Mouse (Mus musculus): ENCODE measurements around the gene Gm16181. TPM values are rescaled to one million over a fixed set of nuclear protein-coding genes. Genes with fewer than 3 reads are reported as not detected.

The Gm16181 gene
- total RNA-seq, 2 experiments from 2014 or later: 0.76 to 0.88 TPM

DNA sequence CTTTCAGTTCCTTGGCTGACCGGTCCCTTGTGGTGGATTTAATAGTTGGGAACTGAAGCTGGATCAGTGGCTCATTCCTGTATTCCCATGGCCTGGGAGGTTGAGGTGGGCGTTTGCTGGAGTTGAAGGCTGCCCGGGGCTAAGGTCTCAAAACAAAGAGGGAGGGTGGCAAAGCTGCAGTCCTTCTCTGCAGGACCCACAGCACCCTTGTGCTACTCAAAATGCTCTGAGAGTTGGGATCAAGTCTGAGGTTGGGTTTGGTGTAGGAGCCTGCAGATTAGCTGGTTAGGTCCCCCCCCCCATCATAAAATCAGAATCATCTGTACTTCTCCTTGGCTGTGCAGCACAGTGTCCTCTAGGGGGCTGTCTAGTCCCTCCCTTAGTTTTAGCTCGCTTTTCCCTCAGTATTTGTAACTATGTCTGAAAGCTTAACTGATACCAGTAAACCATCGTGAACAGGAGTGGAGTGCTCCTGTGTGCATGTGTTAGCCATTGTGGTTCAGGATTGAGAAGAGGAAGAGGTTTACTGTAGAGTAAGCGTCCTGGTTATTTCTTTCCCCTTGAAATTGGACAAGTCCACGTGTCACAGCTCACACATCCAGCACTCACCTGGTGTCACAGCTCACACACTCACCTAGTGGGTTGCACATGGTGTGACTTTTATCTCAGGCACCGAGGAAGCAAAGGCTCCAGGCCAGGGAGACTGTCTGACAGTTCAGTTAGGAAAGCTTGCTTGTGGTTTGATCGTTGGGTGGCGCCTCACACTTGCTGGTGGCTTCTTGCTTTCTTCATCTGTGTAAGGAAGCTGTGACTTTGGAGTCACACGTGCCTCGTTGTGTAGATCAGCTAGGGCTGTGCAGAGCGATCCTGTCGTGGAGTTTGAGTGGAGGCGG, 25.3 kb downstream of the Gm16181 start:
- peak; percentile 25; the same call in 1 of the 2 replicates for ATAC-seq (ENCODE audit: poor library complexity, severe bottlenecking)

DNA sequence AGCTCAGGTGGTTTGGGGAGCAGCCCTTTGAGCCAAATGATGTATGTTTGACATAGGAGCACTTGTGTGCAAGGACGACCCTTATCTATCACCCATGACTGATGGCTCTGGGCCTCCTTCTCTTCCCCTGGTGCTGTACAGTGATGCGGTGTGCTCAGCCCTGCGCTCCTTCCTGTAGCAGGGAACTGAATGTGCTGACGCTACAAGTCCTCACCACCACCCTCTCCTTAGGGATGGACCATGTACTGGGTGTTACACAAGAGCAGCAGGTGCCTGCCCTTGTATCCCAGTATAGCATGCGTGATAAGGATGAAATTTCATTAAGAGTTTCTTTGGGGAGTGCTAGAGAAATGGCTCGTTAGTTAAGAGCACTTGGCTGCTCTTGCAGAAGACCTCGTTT, 26.5 kb downstream of the Gm16181 start:
- ATAC-seq (ENCODE audit: poor library complexity, severe bottlenecking): no peak

DNA sequence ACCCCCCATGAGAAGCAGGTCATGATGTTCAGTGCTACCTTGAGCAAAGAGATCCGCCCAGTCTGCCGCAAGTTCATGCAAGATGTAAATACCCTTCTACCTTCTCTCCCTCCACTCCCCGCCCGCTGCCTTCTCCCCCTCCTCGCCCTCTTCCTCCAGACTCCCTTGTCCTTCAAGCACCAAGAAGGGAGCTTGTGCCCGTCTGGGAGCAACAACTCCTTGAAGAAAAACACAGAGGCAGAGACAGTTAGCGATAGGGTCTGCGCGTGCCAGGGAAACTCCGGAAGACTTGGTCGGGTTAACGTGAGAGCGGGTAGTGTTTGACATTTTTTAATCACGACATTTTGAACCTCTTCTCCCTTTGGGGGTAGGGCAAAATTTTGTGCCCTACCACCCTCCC, 28.4 kb downstream of the Gm16181 start:
- ATAC-seq (ENCODE audit: poor library complexity, severe bottlenecking): no peak

DNA sequence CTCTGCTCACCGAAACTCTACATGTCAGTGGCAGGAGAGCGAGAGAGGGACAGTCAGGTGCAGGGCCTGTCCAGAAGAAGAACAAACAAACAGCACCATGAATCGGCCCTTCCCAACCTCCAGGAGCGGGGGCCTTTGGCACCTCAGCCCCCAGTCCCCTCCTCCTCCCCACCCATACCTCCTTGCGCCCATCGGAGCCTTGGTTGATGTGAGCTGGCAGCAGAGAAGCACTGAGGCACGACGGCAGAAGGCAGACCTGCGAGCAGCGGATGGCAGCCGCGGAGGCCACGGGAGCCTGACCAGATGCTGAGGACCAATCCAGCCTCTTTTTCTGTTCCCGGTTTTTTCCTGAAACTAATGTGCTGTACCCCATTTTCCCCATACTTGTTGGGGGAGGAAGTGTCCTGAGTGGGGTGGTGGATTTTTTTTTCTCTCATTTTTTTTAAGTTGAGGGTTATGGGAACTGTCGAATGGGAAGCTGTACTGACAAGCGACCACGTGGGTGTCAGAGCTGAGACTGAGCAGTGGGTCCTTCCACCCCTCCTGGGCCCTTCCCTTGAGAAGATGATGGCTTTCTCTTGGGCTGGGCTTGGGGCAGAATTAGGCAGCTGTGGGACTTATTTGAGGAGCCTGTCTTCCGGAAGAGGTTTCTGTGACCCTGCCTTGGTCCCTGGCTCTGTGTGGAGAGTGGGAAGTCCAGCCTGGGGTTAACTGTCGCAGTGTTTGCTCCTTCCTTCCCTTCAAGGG, 29.0 kb downstream of the Gm16181 start:
- ATAC-seq (ENCODE audit: poor library complexity, severe bottlenecking): no peak

DNA sequence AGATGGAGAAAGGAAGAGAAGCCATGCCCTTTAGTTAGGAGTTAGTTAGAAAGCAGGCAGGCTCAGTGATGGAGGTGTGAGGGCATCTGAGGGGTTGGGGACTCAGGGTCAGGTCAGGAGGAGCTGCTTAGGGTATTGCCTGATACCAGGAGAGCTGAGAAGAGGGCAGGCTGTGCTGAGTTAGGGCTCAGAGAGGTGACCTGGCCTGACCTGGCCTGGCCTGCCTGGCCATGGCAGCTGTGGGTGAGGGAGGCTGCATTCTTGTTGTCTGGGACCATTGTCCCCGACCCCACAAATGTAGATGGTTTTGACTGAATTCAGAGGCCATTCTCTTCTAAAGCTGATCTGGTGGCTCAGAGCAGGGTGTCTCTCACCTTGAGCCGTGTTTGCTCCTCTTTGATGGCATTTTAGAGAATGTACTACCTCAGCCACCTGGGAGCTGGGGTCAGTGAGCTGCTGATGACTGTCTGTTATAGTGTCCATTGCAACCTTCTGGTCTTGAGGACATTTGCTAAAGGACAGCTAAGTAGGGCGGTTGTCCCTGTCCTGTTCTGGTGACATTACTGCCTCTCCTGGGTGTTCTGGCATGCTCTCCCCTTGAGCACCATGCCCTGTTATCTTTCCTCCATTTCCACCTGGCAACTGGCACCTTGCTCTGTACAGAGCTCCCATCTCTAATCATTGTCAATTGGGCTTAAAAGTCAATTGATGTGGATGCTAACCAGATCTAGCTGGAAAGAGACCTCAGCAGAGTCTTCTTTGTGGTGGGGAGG, 29.9 kb downstream of the Gm16181 start:
- no peak for ATAC-seq (ENCODE audit: poor library complexity, severe bottlenecking)

DNA sequence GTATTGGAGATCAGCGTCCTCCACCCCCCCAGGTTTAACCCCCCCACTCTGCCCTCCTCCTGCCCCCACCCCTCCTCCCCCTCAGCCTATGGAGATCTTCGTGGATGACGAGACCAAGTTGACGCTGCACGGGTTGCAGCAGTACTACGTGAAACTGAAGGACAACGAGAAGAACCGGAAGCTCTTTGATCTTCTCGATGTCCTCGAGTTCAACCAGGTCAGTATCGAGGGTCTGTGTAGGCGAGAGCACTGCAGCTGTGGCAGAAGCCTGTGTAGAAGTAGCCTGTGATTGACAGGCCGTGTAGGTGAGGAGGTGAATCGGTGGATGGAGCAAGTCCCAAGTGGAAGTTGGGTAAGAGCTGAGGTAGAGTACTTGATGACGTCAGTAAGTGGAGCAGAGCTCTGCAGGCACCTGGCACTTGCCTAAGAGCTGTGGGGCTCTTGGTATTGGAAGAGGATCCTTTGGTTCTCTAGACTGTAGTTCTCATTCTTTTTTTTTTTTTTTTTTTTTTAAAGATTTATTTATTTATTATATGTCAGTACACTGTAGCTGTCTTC, 30.6 kb downstream of the Gm16181 start:
- ATAC-seq (ENCODE audit: poor library complexity, severe bottlenecking): peak; percentile 98

DNA sequence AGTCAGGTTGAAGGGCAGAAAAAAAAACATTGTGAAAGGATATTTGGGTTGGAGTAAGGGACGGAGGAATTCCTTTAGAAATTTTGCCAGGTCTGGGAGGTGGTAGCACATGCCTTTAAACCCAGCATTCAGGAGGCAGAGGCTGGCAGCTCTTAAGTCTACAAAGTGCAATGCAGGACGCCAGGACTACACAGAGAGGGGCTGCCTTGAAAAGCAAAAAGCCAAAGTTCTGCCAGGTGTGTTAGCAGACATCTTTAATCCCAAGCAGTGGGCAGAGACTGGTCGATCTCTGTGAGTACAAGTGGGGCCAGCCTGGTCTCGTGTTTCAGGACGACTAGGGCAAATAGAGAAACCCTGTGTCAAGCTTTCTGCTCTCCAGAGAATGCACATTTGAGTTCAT, 31.3 kb downstream of the Gm16181 start:
- ATAC-seq (ENCODE audit: poor library complexity, severe bottlenecking): no peak

DNA sequence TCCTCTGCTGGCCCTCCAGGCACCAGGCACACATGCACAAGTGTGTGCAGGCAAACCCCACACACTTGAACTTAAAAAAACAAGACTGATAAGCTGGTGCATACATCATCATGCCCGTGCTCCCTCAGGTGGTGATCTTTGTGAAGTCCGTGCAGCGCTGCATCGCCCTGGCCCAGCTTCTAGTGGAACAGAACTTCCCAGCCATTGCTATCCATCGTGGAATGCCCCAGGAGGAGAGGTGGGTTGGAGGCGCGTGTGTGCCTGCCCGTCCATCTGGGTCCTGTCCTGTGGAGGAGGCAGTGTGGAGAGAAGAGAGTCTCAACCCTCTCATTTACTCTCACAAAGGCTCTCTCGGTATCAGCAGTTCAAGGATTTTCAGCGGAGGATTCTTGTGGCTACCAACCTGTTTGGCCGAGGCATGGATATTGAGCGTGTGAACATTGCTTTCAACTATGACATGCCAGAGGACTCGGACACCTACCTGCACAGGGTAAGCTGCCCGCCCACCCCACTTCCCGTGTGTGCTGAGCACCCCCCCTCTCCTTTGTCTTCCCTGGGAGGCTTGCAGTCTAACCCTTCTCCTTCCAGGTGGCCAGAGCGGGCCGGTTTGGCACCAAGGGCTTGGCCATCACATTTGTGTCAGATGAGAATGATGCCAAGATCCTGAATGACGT, 32.1 kb downstream of the Gm16181 start:
- ATAC-seq (ENCODE audit: poor library complexity, severe bottlenecking): no peak

DNA sequence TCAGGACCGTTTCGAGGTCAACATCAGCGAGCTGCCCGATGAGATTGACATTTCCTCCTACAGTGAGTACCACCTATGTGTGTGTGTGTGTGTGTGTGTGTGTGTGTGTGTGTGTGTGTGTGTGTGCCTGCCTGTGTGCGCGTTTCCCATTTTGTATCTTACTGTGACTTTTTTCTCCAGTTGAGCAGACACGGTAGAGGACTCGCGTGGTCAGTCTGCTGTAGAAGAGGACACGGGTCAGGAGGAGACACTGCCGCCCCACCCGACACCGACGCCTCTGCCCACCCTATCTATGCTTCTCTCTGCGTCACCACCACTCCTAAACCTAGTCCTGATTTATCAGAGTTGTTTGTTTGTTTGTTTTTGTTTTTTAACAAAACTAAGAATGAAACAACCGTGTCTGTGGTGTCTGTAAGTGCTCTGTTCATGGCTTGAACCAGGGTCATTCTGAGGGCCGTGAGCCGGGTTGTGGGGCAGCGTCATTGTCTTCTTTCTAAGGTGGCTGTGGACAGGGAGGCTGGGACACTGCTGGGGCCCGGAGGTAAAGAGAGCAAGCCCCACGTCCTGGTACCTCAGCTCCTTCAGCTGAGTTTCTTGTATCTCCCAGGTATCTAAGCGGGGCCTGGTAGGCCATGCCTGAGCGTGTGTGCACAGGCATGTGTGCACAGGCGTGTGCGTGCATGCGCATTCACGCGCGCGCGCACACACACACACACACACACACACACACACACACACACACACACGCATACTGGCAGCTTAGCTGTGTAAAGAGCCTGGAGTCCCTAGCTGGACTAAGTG, 32.9 kb downstream of the Gm16181 start:
- no peak for ATAC-seq (ENCODE audit: poor library complexity, severe bottlenecking)

DNA sequence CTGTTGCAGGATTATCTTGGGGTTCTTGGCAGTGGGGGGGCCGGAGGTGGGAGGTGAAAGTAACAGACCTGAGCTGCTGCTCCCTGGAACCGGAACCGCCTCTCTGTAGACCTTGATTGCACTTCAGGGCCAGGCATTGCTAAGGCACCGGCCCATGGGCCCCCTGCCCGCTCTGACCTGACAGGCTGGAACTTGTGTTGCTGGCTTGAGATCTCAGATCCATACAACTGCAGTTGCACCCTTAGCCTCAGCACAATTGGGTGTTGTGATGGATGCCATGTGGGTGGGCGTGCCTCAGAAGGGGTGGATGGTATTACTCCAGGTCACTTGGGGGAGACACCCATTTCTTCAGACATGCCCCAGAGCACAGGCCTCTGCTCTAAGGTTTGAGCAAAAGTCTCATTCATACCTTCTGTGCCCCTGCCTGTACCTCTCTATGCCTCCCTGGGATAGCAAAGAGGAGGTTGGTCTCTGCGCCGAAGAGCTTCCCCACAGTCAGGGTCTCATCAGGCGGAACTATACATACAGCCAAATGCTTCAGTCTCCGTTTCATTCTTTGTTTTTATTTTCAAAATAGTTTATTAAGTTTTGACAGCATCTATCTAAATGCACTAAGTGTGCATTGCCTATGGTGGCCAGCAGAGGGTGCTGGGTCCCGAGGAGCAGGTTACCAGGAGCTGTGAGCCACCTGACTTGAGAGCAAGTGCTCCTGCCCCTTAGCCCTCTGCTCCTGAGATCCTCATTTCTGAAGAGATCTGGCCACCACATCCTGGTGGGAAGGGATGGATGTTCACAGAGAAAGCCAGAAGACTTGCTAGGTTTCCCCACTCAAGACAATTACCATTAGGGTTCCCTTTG, 33.8 kb downstream of the Gm16181 start:
- peak; percentile 43 for ATAC-seq (ENCODE audit: poor library complexity, severe bottlenecking)

DNA sequence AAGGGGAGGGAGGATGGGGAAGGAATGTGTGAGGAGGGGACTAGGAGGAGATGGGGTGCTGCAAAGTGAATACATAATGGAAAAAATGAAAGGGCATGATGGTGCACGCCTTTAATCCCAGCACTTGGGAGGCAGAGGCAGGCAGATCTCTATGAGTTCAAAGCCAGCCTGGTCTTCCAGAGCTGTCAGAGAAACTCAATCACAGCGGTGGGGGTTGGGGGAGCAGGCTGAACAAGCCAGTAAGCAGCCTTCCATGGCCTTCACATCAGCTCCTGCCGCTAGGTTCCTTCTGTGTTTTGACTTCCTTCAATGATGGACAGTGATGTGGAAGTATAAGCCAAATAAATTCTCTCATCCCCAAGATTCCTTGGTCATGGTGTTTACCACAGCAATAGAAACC, 34.7 kb downstream of the Gm16181 start:
- no peak for ATAC-seq (ENCODE audit: poor library complexity, severe bottlenecking)

DNA sequence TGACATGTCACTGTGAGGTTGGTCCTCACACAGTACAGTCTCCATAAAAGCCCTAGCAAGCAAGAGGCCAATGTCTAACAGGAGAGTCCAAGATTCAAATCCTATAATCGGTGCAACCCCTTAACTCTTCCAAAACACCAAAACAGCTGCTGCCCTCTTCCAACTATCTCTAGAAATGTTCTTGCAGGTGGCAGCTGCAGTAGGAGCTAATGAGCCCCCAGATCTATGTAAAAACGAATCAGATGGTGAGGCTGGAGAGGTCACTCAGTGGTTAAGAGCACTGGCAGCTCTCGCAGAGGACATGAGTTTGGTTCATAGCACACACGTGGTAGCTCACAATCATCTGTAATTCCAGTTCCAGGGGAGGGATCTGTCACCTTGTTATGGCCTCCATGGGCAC, 35.1 kb downstream of the Gm16181 start:
- ATAC-seq (ENCODE audit: poor library complexity, severe bottlenecking): no peak

DNA sequence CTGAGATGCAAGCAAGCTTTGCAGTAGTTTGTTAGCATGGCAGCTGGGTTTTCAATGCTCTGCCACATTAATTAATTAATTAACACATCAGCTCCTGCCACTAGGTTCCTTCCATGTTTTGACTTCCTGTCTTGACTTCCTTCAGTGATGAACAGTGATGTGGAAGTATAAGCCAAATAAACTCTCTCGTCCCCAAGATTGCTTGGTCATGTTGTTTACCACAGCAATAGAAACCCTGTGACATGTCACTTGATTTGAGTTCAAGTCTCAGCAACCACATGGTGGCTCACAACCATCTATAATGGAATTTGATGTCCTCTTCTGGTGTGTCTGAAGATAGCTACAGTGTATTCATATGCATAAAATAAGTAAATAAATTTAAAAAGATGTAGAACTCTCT, 36.7 kb downstream of the Gm16181 start:
- ATAC-seq (ENCODE audit: poor library complexity, severe bottlenecking): peak; percentile 19; the same call in 1 of the 2 replicates

DNA sequence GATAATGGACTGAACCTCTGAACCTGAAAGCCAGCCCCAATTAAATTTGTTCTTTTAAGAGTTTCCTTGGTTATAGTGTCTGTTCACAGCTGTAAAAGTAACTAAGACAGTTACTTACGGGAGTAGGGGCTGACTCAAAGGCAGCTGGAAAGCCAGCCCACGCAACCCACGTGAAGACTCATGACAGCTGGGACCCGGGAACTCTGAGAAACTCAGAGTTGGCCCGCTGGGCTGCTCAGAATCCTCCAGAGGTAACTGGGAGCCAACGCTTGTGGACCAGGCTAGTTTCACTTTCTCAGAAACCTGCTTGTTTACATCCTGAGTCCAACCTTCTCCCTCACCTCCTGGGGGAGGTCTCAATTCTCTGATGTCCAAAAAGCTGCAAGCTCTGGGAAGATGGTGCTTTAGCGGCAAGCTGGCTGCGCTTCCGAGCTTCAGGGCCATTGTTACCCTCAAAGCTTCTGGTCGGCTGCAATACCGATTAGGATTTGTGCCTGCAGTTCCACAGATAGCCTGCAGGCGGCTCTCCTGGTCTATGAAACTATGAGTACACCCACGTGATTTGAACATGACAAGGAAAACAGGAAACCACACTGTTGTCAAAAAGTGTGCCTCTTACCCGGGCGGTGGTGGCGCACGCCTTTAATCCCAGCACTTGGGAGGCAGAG, 37.3 kb downstream of the Gm16181 start:
- ATAC-seq (ENCODE audit: poor library complexity, severe bottlenecking): peak; percentile 43

DNA sequence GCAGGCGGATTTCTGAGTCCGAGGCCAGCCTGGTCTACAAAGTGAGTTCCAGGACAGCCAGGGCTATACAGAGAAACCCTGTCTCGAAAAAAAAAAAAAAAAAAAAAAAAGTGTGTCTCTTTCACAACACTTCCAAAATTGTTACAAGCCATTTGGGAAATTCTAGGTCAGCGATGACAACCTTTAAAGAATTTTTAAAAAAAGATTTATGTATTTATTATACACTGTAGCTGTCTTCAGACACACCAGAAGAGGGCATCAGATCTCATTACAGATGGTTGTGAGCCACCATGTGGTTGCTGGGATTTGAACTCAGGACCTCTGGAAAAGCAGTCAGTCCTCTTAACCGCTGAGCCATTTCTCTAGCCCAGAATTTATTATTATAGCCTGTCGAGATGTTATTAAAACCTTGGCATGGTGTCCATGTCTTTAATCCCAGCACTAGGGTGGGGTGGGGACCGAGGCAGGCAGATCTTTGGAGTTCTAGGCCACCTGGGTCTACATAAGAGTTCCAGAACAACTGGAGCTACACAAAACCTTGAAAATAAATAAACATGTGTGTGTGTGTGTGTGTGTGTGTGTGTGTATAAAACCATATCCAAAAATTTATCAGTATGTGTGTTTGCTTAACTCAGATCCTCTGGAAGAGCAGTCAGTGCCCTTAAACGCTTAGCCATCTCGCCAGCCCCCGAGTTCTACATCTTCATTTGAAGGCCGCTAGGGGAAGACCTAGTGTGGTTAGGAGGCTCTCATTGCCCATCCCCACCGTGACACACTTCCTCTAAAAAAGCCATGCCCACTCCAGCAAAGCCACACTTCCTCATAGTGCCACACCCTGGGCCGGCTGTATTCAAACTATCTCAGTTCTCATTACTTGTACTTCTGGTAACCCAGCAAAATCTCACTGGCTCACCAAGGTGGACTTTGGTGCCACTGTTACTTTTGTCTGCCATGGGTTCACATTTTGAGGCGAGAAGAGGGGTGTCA, 38.2 kb downstream of the Gm16181 start:
- peak; percentile 64 for ATAC-seq (ENCODE audit: poor library complexity, severe bottlenecking)

DNA sequence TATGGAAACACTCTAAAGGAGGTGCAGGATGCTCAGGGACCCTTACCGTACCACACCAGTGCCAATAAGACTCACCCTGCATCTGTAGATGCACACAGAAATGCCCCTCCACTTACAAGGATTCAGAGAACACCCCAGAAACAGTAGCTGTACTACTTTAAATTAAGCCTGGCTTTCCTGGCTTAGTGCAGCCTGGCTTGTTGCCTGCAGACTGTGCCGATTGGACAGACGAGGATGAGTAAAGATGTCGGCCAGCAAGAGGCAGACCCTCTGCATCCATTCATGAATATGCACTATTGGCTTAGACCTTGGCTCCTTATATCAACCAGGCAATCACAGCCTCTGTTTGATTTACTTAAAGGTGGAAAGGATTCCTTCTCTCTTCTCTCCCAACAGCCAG, 39.0 kb downstream of the Gm16181 start:
- ATAC-seq (ENCODE audit: poor library complexity, severe bottlenecking): no peak

DNA sequence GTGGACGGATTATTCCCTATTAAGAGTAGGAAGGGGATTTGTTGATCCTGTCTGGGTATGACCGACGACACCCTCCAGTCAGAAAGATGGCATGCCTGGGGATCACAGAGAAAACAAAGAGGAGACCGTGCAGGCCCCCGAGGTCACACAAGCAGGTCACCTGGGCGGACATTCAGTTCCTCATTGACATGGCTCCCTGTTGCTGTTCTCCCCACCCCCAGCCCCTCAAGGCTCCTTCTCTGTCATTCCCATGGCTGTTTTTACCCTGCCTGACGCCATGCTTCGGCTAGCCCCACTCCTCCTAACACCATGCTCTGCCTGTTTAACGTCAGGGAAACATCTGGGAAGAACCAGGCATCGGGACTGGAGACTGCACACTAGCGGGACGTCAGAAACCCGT, 41.0 kb downstream of the Gm16181 start:
- no peak for ATAC-seq (ENCODE audit: poor library complexity, severe bottlenecking)
